Mouse (Mus musculus): ENCODE measurements at regions not wholly inside any gene's neighbourhood (a gene's known extent, or its start where the extent isn't known, plus 50 kb on each side); places are given as distances from the start of the nearest gene placed in this dataset.

DNA sequence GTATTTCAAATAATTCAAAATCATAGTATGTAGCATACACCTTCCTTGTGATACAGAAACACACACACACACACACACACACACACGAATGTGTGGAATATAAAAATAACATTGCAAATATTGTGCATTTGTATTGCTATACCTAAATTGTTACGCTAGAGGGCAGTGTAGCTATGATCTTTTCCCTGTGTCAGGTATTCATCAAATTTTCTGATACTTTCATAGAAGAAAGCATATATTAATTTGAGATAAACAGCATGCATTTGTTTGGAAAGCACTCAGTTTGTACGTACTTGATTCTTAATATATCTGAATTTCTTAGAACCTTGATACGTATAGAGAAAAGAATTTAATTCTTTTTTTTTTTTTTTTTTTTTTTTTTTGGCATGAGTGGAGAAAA lies 1700.9 kb upstream of the Sel1l start:
- DNase-seq = no peak

DNA sequence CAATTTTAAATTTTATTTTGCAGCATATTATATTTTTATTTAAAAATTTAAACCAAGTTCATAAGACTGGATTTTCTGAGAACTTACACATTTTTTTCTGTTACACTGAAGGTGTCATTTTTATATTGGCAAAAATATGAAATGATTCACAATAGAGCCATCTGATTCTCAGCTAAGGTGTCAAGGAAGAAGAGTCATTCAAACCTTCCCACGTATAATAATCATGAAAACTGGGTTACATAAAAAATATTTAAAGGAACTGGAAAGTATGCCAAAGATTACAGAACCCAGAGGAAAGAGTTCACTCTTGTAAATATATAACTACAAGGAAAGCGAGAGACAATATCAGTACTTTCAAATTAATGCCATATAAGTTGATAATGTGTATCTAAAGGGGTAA lies 1674.5 kb upstream of the Sel1l start:
- DNase-seq = no peak

DNA sequence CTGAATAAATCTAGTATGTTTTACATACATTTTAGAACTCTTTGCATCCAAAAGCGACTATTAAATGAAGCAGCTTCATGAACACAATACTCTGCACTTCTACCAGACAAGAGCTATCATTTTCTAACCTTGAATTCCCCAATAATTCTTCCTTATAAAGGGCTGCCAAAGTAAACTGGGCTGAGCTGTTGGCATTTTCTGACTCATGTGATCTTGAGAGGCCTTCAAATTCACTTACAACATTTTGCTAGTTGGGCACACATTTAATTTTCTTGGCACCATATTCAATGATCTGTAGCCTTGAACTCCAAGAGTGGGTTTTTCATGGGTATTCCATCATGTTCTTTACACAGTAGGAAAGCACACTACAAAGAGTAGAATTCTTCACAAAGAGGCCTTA lies 1637.4 kb upstream of the Sel1l start:
- DNase-seq = no peak

DNA sequence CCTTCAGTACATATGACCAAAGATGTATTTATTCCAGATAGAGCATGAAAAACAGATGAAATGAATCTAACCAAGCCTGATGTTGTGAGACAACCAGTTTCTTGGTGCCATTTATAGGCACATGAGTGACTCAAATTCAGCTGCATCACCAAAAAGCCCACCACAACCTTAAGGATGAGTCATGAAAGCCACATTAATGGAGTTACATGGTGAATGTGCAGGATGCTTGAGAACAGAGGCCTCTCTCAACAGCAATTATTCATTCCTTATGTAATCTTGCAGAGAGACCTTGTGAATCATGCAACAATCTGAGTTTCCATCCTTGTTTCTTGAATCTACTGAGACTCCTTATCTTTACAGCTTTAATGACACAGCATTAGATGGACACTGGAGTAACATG lies 1613.1 kb upstream of the Sel1l start:
- DNase-seq = no peak

DNA sequence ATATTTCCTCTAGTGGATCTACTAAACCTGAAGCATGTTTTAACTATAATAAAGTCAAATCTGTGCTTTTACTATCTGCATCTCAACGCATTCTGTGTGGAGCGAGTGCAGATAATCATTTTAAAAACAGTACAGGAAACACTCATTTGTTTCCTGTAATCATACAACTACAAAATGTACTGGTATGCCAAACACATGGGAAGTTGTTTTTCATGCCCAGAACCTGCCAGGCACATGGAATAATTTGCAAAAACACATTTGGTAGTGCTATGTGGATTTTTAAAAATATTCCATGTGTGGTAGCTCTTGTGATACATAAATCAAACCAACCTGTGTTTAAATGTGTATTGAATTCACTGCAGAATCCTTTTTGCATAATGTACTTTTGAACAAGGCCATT lies 1600.5 kb upstream of the Sel1l start:
- no peak for DNase-seq

DNA sequence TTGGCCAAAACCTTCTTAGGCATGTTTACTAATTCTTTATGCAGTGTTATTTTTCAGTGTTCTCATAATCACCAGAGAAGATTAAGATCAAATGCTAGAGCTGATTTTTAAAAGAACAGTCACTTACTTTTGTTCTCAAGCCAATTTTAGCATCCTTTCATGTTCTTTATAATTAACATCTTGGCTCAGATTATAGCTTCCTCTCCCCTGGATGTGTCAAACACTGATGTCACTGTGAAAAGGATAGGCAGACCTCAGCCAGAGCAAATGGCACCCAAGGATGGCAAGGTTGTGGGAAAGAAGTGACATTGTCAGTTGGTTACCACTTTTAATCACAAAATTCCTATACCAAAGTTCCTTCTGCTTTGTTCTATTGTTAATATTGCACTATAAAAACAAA lies 1580.3 kb upstream of the Sel1l start:
- no peak for DNase-seq

DNA sequence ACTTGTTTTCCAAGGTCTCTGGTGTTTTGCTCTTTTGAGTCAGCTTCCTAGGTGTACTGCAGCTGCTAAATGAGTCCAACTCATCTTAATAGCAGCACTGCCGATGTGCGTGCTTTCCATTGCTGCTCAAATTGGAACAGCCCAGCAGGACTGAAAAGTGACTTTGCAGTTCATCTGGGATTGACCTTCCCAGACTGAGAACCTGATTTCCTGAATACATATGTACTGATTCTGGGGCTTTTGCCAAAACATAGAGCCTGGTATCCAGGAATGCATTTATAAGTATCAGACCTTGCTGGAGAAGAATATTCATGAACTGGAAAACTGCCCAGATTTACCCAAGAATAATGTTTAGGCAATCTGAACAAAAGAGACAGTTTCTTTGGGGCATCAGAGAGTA lies 1579.0 kb upstream of the Sel1l start:
- DNase-seq = no peak

DNA sequence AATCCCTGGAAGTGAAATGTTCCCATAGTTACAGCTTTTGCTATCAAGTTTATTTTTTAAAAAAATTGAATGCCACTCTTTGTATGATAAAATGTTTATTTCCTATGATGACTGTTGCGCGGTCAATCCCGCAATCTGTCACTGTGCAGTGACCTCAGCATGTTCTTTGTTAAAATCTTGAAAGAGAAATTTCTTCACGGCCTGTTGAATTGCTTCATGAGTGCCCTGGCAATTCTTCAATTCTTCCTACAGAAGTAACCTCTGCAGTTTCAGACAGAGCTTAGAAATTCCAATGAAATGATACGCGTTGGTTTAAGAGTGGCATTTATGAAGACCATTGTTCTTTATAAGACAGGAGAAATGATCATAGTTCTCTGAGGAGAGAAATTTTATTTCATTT lies 1567.4 kb upstream of the Sel1l start:
- no peak for DNase-seq

DNA sequence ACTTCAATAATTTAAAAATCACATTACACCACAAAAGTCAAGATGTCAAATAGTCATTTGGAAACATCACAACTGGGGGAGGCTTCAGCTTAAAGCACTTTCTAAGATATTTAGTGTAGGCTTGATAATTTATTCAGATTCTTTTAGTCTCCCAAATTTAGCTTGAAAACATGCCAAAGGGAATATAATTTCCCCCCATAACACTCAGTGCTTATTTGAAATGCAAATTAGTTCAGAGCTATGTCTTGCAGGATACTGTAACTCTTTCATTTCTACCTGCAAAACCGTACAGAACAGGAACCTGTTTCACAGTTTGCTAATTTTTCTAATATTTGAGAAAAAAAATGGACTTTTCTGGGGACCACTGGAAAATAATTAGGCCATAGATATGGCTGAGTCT lies 1566.8 kb upstream of the Sel1l start:
- no peak for DNase-seq

DNA sequence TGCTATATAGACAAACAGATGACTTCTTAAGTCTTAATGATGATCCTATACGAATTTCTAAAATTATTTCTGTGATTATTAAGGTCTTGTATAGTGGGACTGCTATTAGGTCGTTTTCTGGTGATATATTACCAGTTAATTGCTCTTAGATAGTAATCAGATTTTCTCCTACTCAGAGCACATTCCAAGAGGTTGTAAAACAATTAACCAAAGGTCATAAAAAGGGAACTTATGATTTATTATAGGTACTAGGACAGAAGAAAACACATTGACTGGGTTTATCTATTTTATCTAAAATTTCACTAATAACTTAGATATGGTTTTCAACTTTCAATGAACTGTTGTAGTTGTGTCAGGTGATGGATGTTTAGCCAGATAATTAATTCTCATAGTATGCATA lies 1536.6 kb upstream of the Sel1l start:
- no peak for DNase-seq

DNA sequence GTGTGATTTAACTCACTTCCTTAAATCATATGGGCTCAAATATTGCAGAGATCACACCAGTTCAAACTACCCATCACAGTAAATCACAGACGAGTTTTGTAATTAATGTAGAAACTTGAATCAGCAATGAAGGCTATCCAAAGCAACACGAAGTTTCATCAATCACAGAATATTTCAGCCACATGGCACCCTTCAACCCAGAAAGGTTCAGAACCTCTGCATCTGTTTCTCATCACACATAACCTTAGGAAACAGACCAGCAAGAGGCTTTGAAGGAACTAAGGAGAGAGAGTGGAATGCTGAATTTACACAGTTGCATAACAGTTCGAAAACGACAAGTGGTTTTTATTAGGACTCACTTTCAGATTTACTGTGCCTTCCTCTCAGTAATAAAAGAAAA lies 1494.0 kb upstream of the Sel1l start:
- DNase-seq = no peak

DNA sequence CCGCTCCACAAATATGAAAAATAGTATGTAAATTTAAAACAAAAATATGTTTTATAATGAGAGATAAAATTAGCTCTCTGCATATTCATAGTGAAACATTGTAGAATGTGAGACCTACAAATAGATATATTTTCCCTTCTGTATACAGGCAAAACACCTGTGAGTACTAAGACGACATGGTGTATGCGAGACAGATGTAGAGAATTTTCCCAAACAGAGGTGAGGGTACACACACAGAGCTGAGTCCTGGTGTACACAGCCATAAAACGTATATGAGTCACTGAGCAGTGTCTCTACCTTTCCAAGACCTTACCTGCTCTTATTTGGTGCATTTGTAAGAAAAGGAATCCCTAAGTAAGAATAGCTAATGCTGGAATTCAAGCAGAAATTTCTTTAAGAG lies 1493.6 kb upstream of the Sel1l start:
- no peak for DNase-seq

DNA sequence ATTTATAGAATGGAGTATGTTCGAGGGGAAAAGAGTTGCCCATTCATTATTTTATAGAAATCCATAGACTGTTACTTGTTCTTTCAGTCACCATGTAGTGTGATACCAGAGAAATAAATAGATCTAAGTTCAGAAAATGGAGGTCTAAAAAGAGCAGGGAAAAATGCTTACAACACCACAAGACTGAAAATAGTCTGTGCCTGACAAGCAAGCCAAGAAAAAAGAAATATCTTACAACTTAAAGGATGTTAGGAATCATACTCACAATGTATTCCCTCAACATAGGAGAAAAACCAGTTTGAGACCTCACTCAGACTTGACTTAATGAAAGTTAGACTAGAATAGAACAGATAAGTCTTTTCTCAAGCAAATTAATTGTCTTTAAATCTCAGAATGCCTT lies 1486.6 kb upstream of the Sel1l start:
- no peak for DNase-seq

DNA sequence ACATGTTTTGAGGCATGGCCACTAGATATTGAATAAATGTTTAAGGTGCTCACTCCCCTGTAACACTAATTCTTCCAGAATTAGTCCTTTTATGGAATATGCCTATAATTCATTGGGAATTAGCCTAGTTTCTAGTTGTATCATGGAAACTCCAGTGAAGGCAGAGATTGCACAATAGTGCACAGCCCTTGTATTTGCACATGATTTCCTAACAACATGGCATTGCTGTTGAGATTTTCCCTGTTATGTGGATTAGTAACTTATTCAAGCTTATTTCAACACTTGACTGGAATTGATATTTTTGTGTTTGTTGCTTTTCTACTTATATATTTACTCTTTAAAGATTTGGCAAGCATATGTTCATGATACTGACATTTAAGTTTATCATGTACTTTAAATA lies 1463.3 kb upstream of the Sel1l start:
- DNase-seq = no peak

DNA sequence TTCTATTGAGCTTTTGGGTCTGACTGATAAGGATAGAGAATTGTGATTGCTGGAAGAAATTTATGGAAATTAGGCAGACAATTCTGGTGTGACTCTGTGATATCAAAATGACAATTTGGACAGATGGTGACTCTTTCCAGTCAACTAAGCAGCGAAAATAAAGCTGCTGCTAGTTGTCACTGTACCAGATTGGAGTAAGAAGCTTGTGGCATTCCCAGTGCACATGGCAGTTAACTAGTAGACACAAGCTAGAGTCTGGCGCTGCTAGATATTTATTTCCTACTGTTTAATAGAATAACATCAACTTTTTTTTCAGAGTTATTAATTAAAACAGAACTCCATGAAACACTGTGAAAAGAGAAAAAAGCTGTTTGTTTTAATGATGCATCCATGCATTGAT lies 1432.9 kb upstream of the Sel1l start:
- DNase-seq = no peak

DNA sequence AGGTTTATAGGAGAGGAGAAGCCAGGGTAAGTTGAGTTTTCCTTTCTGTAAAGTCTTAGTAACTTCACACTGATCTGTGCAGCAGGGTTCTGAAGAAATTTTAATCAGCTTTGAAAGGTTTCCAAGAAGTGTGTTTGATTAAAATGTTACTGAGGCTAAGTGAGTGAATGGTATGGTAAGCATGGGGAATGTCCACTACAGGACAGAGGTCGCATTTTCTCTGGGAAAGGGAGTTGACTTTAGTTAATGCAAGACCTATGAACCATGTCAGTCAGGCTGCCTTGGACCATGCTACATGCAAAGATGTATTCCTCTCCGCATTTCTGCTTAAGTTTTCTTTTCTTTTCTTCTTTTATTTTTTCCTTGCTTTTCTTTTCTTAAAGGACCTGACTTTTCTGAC lies 1424.7 kb upstream of the Sel1l start:
- DNase-seq = no peak

DNA sequence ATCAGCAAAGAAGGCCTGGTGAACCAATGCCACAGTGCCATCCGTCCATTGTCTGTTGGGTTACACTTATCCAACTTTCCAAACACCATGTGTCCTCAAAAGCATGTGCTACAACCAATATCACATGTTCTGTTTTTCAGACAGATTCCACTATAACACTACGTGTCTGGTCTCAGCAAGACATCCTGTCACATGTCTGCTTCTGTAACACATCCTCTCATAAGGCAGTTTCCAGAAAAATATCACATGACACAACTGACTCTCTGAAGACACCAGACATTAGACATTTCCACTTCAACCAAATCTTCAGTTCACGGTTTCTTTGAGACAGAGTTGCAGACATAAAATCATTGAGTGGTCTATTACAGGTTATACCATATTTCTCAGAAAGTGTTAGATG lies 1381.3 kb upstream of the Sel1l start:
- DNase-seq = no peak

DNA sequence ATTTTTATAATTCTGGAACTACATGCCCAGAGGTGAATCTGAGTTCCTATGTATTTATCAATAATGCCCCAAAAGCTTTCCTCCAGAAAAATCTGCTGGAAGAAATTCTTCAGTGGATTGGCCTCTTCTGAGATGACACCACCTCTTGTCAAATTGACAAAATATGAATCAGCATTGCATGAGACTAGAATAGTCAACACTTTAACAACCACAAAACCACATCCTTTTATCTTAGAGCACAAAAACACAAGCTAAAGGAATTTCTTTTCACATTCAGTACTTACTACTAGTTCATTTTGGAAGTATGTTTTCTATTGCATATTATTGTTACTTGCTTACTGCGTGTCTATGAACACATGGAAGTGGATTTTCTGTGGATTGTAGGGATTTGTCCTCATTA lies 1377.9 kb upstream of the Sel1l start:
- no peak for DNase-seq

DNA sequence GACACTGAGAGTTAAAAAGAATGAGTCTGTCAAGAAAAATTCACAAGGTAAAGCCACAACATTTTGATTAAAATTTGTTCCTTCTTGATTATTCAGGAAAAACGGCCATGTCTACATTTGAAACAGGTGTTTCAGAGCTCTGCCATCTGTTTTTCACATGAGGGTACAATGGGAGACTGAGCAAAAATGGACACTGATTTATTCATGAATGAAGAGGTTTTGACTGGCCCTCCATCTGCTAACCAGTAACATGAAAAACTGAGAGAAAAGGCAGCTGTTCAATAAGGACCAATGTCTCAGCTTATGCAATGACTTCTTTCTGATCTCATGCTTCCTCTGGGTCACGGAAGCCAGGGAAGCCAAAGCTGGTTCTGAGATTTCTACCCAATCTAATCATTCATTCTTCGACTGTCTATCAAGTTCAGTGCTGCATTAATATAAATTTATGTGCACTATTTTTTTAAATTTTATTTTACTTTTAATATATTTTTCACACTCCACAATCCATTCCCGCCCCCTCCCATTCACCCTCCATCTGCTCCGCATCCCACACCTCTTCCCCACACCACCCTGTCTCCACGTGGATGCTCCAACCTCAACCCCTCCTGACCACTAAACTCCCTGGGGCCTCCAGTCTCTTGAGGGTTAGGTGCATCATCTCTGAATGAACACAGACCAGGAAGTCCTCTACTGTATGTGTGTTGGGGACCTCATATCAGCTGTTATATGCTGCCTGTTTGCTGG lies 1372.4 kb upstream of the Sel1l start:
- DNase-seq = no peak

DNA sequence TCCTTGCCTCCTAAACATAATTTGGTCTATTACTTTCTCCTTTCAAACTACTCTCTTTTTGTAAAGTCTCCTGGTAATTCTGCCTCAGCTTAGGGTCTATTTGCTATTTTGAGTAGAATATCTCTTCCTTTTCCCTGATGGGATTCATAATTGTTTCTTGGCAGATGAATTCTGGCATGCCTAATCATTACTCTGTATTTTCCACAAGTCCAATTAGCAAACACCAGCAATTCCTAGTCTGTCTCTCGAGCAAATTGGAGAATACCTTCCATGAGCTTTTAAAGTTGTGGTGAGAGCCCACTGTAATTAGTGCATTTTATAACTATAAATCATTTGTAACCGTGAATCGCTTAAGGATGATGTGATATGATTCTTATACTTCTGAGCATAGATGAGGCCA lies 1358.6 kb upstream of the Sel1l start:
- DNase-seq = no peak

DNA sequence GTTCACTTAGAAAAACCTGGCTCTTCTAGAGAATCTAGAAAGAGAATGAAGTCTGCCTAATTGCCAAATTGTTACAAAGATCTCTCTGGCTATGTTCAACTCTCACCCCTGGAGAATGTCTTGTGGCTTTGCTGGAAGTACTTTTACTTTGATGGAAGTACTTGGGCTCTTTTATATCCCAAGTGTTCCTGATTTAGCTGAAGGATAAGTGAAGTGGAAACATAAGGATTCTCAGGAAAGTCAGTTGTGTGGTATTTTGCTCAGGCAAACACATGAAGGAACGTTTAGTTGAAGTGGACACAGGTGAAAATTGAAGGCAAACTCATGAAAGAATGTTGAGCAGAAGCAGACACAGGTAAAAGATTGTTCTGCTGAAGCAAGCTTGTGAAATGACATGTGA lies 1340.0 kb upstream of the Sel1l start:
- no peak for DNase-seq

DNA sequence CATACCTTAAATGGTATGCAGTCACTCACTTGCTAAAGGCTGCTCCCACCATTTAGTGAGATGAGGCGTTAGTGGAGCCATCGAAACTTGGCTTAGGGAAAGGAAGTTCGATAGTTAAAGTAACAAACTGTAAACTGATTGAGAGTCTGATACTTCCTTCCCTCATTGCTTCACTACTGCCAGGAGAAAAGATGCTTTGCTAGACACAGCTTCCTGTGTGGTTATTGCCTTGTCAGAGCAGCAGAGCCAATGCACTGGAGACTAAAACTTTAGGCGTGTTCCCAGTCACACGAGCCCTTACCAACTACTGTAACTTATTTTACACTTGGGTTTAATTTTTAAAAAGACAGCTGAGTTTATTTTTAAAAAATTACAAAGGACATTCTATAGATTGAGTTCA lies 1324.8 kb upstream of the Sel1l start:
- no peak for DNase-seq

DNA sequence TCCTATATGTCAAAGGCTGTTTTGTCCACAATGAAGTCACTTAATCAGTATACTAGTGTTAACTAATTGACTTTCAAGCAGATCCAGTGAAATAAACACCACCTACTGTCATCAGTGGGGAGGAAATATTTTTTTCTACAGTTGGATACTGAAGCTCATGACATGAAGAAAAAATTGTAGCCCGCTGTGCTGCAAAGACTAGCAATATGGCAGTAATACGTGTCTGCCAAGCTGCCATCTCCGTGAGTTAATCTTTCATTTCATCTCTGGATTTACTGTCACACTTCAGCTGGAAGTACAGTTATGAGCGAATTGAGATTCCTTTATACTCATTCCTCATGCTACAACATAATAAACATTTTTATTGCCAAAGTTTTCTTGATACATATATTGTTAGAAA lies 1311.3 kb upstream of the Sel1l start:
- no peak for DNase-seq

DNA sequence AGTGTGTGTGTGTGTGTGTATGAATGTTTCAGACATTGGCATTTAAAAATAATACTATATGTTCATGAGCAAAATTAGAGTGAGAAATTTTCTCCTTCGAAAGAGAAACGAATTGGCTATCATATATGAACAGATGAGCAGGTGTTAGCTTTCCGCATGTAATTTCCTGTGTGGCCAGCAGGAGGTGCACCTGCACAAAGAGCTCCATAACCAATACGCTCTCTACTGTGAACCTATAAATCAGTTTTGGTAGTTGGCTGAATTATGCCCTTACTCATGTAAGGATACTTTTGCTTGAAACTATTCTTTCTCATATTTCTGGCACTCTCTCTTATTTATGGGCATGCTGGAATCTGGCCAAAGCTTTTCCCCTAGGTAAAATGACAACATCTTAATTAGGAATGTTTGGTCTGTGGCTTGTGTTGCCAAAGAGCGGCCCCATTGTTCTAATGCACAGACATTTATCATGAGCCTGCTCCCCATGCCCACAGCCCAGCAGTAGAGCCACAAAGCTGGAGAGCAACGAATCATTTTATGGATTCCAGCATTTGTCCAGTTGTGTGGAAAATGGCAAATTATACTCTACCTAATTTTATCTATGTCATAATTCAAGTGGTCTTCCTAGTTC lies 1303.8 kb upstream of the Sel1l start:
- no peak for DNase-seq

DNA sequence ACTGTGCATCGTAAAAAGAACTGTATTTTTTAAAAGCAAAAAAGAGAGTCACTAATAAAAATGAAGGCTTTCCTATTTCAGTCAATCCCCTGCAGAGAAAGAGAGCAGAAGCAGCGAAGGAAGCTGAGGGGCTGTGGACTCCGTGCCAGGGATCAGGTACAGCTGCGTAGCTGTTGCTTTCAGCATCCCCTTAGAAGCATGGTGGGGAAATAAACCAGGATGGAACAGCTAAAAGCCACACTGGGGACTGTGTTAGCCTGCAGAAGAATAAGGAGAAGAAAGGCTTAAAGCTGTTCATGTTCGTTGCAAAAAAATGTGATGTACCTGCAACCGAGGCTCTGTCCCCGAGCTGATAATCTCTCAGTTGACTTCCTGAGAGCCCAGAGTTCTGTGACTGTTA lies 1302.6 kb upstream of the Sel1l start:
- no peak for DNase-seq

Measured in cerebellum, adult 11 months (tissue).